Mouse (Mus musculus) heart, postnatal 0 days (tissue): Measurements from ENCODE around the gene Sik3.

ENCODE experiments used
- CTCF ChIP-seq: IDR thresholded peaks from 2 replicates; pipeline ENCODE4 v1.5.1; 2016; ENCODE audit warnings: antibody characterized with exemption, control low read depth, low read depth
- EP300 ChIP-seq: IDR thresholded peaks from 2 replicates; pipeline ENCODE4 v1.6.1; 2016; ENCODE audit warnings: antibody characterized with exemption, low read depth

GRCm38 (mm10) chr9:46207501-46207869 lies 194.9 kb downstream of the Sik3 start:
- TF ChIP-seq EP300 (no peak), CTCF (no peak)
